ENCODE assay signal across 18 mouse cellular contexts in the genomic region with DNA sequence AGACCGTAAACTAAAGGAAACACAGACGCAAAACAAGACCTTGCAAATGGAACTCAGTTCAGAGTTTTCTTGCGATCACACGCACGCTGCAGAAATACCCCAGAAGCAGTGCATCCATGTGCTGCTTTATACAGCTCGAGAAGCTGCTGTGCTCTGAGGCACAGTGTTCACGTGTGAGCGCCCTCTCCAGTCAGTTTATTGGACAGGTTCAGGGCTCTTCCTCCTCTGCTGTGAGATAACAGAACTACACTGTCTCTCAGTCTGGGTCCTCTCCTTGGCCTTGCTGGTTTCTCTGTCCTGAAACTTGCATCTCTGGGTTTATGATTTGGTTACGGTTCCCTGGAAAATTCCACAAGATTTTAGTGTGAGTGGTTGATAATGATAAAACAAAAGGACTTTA.
DNase-seq lines count a peak whose midpoint lies in the region; ATAC-seq and TF ChIP-seq lines count a peak whose summit lies in the region.
"Had no signal": no experiment of that assay in that cellular context is flagged by ENCODE, and none has a peak within 500 bp of the region (broad histone marks: within the 10 kb centered on the region; RNA-seq: fewer than 3 reads in every experiment).

No protein-coding gene starts in this region.

- TF ChIP-seq RAD21 in CH12.LX (IDR thresholded peaks at IDR 0.05; ENCODE audit: low read depth, low read length): peak; percentile 3; the same call in 1 of the 2 replicates

- H3K36me3 ChIP-seq in midbrain, embryonic 14.5 days (ENCODE audit: control insufficient read depth, insufficient read depth, low read length): no peaks in the 10 kb centered on the region
- no peaks in the 10 kb centered on the region for H3K36me3 ChIP-seq in midbrain, embryonic 16.5 days (ENCODE audit: control insufficient read depth, insufficient read depth, low read length)
- no peaks in the 10 kb centered on the region for H3K36me3 ChIP-seq in CH12.LX (replicated peaks in 1 of 2; ENCODE audit: control insufficient read depth in 1 of 2, insufficient read depth in 1 of 2, low read length in 1 of 2)
- H3K36me3 ChIP-seq: embryonic facial prominence, embryonic 12.5 days; neural tube, embryonic 13.5 days had no signal

- no peak overlapping the region for H3K9ac ChIP-seq in midbrain, embryonic 14.5 days (replicated peaks; ENCODE audit: low read length)
- H3K9ac ChIP-seq in midbrain, embryonic 16.5 days (ENCODE audit: low read depth, low read length): no peak overlapping the region
- H3K9ac ChIP-seq in CH12.LX (ENCODE audit: insufficient read depth, low read depth): no peak overlapping the region
- H3K9ac ChIP-seq: embryonic facial prominence, embryonic 12.5 days; limb, embryonic 13.5 days; liver, postnatal 0 days; neural tube, embryonic 13.5 days had no signal

- dilution Hi-C loops in CH12.LX (cut with MboI; ENCODE audit: extremely low pct_ligation_motif_present, extremely low pct_unique_long_range_greater_than_20kb, low sequenced_read_pairs): no loop called here

- no peaks in the 10 kb centered on the region for H3K79me2 ChIP-seq in CH12.LX (replicated peaks; ENCODE audit: control insufficient read depth, extremely low read depth, insufficient read depth, poor library complexity, severe bottlenecking)

- peak in 1 of 2 experiments; percentile 49; a peak in 2 of 4 replicates for TF ChIP-seq CTCF in CH12.LX (conservative IDR thresholded peaks at IDR 0.05 in 1 of 2, IDR thresholded peaks at IDR 0.05 in 1 of 2; ENCODE audit: low read depth in 2 of 2, low read length in 2 of 2)

- in situ Hi-C loops in CH12.LX (cut with MboI; ENCODE audit: low pct_ligation_motif_present, low pct_unique_long_range_greater_than_20kb, low sequenced_read_pairs): no loop called here

- TF ChIP-seq POLR2A in CH12.LX (IDR thresholded peaks at IDR 0.05; ENCODE audit: low read depth, low read length): no peak

- no peak for ATAC-seq in midbrain, embryonic 14.5 days (ENCODE audit: low FRiP score, low TSS enrichment)
- no peak for ATAC-seq in midbrain, embryonic 16.5 days
- peak; percentile 72 for ATAC-seq in common myeloid progenitor, adult 5-6 weeks (replicated peaks; ENCODE audit: low read depth, poor library complexity, severe bottlenecking)
- ATAC-seq: liver, postnatal 0 days had no signal

- no peak overlapping the region for H3K4me3 ChIP-seq in midbrain, embryonic 14.5 days (replicated peaks; ENCODE audit: low read depth, low read length)
- no peak overlapping the region for H3K4me3 ChIP-seq in midbrain, embryonic 16.5 days (ENCODE audit: low read depth, low read length)
- H3K4me3 ChIP-seq in CH12.LX (replicated peaks in 1 of 3; ENCODE audit: low read depth in 2 of 3, low read length in 2 of 3, poor library complexity in 1 of 3): no peak overlapping the region
- H3K4me3 ChIP-seq: embryonic facial prominence, embryonic 12.5 days; limb, embryonic 13.5 days; neural tube, embryonic 13.5 days had no signal

- peak; percentile 28 for DNase-seq in embryo, embryonic 10 days (ENCODE audit: low spot score)
- DNase-seq in embryo, embryonic 10.5 days (ENCODE audit: low spot score): no peak
- peak; percentile 8 for DNase-seq in midbrain, embryonic 14.5 days
- DNase-seq in CH12.LX (ENCODE audit: extremely low read depth): no peak
- no peak for DNase-seq in urinary bladder, postnatal 4 days (ENCODE audit: low spot score in 2 of 2)
- no peak for DNase-seq in B cell, adult 2 months
- DNase-seq: cerebellum, postnatal 14 days; gastrocnemius, postnatal 25 days; heart, postnatal 36 days; liver, postnatal 0 days; right cerebral cortex, adult 18-20 months; spleen, adult 18-20 months had no signal

- no peaks in the 10 kb centered on the region for H3K4me1 ChIP-seq in midbrain, embryonic 14.5 days (ENCODE audit: control insufficient read depth, insufficient read depth, low read length)
- H3K4me1 ChIP-seq in midbrain, embryonic 16.5 days (ENCODE audit: control insufficient read depth, insufficient read depth, low read length): no peaks in the 10 kb centered on the region
- no peaks in the 10 kb centered on the region for H3K4me1 ChIP-seq in CH12.LX (ENCODE audit: control insufficient read depth in 1 of 2, insufficient read depth in 2 of 2)
- H3K4me1 ChIP-seq: embryonic facial prominence, embryonic 12.5 days; neural tube, embryonic 13.5 days had no signal

- no peaks in the 10 kb centered on the region for H3K27me3 ChIP-seq in midbrain, embryonic 14.5 days (ENCODE audit: control insufficient read depth, insufficient read depth, low read length)
- H3K27me3 ChIP-seq in midbrain, embryonic 16.5 days (ENCODE audit: control insufficient read depth, insufficient read depth, low read depth, low read length): no peaks in the 10 kb centered on the region
- H3K27me3 ChIP-seq in CH12.LX (replicated peaks): no peaks in the 10 kb centered on the region
- H3K27me3 ChIP-seq: embryonic facial prominence, embryonic 12.5 days; limb, embryonic 13.5 days; neural tube, embryonic 13.5 days had no signal

- no peak for TF ChIP-seq EP300 in CH12.LX (IDR thresholded peaks at IDR 0.05; ENCODE audit: low read length)

- no peak overlapping the region for H3K4me2 ChIP-seq in midbrain, embryonic 14.5 days (ENCODE audit: low read length)
- H3K4me2 ChIP-seq in midbrain, embryonic 16.5 days (ENCODE audit: low read length): no peak overlapping the region
- H3K4me2 ChIP-seq in CH12.LX (ENCODE audit: insufficient read depth, low read depth, poor library complexity, severe bottlenecking): no peak overlapping the region
- H3K4me2 ChIP-seq: embryonic facial prominence, embryonic 12.5 days; heart, embryonic 11.5 days; limb, embryonic 13.5 days; neural tube, embryonic 13.5 days had no signal

- H3K27ac ChIP-seq in midbrain, embryonic 14.5 days (replicated peaks; ENCODE audit: low read depth, low read length): no peak overlapping the region
- no peak overlapping the region for H3K27ac ChIP-seq in midbrain, embryonic 16.5 days (ENCODE audit: low read length)
- no peak overlapping the region for H3K27ac ChIP-seq in CH12.LX (ENCODE audit: insufficient read depth, low read depth)
- H3K27ac ChIP-seq: embryonic facial prominence, embryonic 12.5 days; limb, embryonic 13.5 days; neural tube, embryonic 13.5 days had no signal

- no peaks in the 10 kb centered on the region for H3K9me3 ChIP-seq in midbrain, embryonic 14.5 days (ENCODE audit: control insufficient read depth, low read length)
- no peaks in the 10 kb centered on the region; the same call in 1 of the 2 replicates for H3K9me3 ChIP-seq in midbrain, embryonic 16.5 days (replicated peaks; ENCODE audit: control insufficient read depth, low read length, poor library complexity, severe bottlenecking)
- H3K9me3 ChIP-seq in CH12.LX (replicated peaks; ENCODE audit: low read length): no peaks in the 10 kb centered on the region
- H3K9me3 ChIP-seq: embryonic facial prominence, embryonic 12.5 days; neural tube, embryonic 13.5 days had no signal

- WGBS in midbrain, embryonic 14.5 days: 79% methylated on average over 9 of the region's 9 CpGs
- 74% methylated on average over 9 of the region's 9 CpGs for WGBS in midbrain, embryonic 16.5 days

TF ChIP-seq in CH12.LX, 34 proteins besides CTCF, POLR2A, EP300 and RAD21:
- TF ChIP-seq MEF2A (IDR thresholded peaks at IDR 0.05; ENCODE audit: borderline replicate concordance, low read depth, low read length) (no peak), SMC3 (IDR thresholded peaks at IDR 0.05; ENCODE audit: low read depth, low read length) (peak; percentile 16; the same call in 1 of the 2 replicates)
TF ChIP-seq in CH12.LX: peak in this region for 1.

Comparison
In these comparisons a context has a peak if more than half of its experiments do, and no peak if none do; other contexts are left out.
1. DNase-seq: peak in embryo, embryonic 10 days (single experiment) and midbrain, embryonic 14.5 days (single experiment); none in embryo, embryonic 10.5 days (single experiment), CH12.LX (single experiment), urinary bladder, postnatal 4 days (0 of 2) and B cell, adult 2 months (0 of 2).